Mouse (Mus musculus) spleen, adult 2 months (tissue): ENCODE data around the gene Mettl1. TPM values are rescaled to one million over a fixed set of nuclear protein-coding genes. Genes with fewer than 3 reads are reported as not detected.
"Not testable (repeated sequence)": the region's sequence is repeated elsewhere in the genome, so short reads cannot be mapped to it uniquely, and the experiment has no call there.

ENCODE experiments used
- DNase-seq, 2 experiments: peaks; one replicate each; pipeline versions ENCODE4 v3.0.0 to v3.0.0-alpha.2; 2012 to 2021; ENCODE audit warnings: low spot score in 2 of 2, low read depth in 1 of 2
- H3K27ac ChIP-seq: fragments of 200-500 bp; 2 replicates; pipeline ENCODE4 v1.5.1; 2012; ENCODE audit warnings: low read length, inconsistent platforms; ENCODE audit not compliant: insufficient read depth
- H3K27me3 ChIP-seq: fragments of 200-500 bp; 2 replicates; pipeline ENCODE4 v1.6.1; 2012; ENCODE audit warnings: mild to moderate bottlenecking, moderate library complexity, low read length, inconsistent platforms; ENCODE audit not compliant: control insufficient read depth, insufficient read depth
- H3K36me3 ChIP-seq: fragments of 200-500 bp; 2 replicates; pipeline ENCODE4 v1.6.1; 2012; ENCODE audit warnings: mild to moderate bottlenecking, low read length, inconsistent platforms; ENCODE audit not compliant: control insufficient read depth, insufficient read depth
- H3K4me1 ChIP-seq: fragments of 200-500 bp; 2 replicates; pipeline ENCODE4 v1.6.1; 2011; ENCODE audit warnings: inconsistent platforms; ENCODE audit not compliant: control insufficient read depth, insufficient read depth, insufficient read length
- H3K4me3 ChIP-seq: fragments of 200-500 bp; 2 replicates; pipeline ENCODE4 v1.5.1; 2011; ENCODE audit warnings: mild to moderate bottlenecking, inconsistent platforms; ENCODE audit not compliant: insufficient read depth, insufficient read length; ENCODE audit errors: extremely low read depth
- CTCF ChIP-seq: fragments of 200-500 bp; IDR thresholded peaks from 2 replicates; pipeline ENCODE4 v1.5.1; 2011; ENCODE audit warnings: mild to moderate bottlenecking, inconsistent platforms; ENCODE audit not compliant: insufficient read depth, insufficient read length, insufficient replicate concordance; ENCODE audit errors: extremely low read depth
- POLR2A ChIP-seq: fragments of 200-500 bp; IDR thresholded peaks from 2 replicates; pipeline ENCODE4 v1.6.1; 2011; ENCODE audit warnings: low read depth, low read length, inconsistent platforms
- WGBS: fragments of 180-500 bp; shearing (Covaris S2); methylation state at CpG from one replicate; pipeline ENCODE4 v1.1.7; 2018; 5-methylcytosine and 5-hydroxymethylcytosine counted together
- polyA plus RNA-seq: library from polyadenylated mRNA; depleted of rRNA; stranded (reverse); fragments of >200 nt; gene quantifications from 2 replicates; pipeline ENCODE4 v1.2.3, GENCODE M21; 2012

Gene Mettl1
- polyA plus RNA-seq, 1 experiment = 14.9 TPM

DNA sequence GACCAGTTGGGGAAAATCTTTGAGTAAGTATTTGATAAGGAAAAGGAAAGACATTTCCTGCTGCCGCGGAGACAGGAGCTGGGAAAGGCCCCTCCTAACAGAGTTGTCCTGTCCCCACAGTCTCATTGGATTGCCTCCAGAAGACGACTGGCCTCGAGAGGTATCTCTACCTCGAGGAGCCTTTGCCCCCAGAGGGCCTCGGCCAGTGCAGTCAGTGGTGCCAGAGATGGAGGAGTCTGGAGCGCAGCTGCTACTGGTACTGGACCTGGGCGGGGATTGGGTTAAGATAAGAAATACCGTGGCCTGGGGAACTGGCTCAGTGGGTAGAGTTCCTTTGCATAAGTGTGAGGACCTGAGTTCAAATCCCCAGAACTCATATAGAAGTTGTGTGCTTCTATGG is 24.8 kb downstream of the Mettl1 start:
- Histone ChIP-seq H3K27ac (no peak overlapping the region), H3K36me3 (peaks cover 8% of the 10 kb centered on the region), H3K4me3 (no peak overlapping the region), H3K4me1 (peaks cover 8% of the 10 kb centered on the region; the same call in 1 of the 2 replicates), H3K27me3 (no peaks in the 10 kb centered on the region)
- WGBS = 85% methylated on average over 9 of the region's 9 CpGs
- no peak for DNase-seq
- TF ChIP-seq CTCF (no peak), POLR2A (no peak)

DNA sequence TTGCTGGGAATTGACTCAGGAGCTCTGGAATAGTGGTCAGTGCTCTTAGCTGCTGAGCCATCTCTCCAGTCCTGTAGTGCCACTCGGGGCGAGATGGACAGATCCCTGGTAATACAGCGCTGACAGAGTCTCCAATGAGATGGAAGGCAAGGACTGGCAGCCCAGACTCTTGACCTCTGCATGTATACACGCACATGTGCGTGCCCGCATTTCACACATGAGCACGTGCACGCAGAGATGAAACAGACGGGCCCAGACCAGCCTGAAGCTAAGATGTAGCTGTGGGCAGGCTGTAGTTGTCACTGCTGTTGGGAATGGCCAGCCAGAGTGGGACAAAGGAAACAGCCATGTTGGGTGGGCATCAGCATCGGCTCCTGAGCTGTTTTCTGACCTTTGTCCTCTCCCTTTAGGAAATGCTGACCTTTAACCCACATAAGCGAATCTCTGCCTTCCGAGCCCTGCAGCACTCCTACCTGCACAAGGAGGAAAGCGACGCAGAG is 25.4 kb downstream of the Mettl1 start:
- DNase-seq = no peak
- H3K27me3 ChIP-seq = no peaks in the 10 kb centered on the region
- no peak for TF ChIP-seq POLR2A
- H3K4me3 ChIP-seq = no peak overlapping the region
- 95% methylated on average over 14 of the region's 14 CpGs for WGBS
- H3K27ac ChIP-seq = no peak overlapping the region
- peaks cover 8% of the 10 kb centered on the region for H3K36me3 ChIP-seq
- peaks cover 8% of the 10 kb centered on the region; the same call in 1 of the 2 replicates for H3K4me1 ChIP-seq

DNA sequence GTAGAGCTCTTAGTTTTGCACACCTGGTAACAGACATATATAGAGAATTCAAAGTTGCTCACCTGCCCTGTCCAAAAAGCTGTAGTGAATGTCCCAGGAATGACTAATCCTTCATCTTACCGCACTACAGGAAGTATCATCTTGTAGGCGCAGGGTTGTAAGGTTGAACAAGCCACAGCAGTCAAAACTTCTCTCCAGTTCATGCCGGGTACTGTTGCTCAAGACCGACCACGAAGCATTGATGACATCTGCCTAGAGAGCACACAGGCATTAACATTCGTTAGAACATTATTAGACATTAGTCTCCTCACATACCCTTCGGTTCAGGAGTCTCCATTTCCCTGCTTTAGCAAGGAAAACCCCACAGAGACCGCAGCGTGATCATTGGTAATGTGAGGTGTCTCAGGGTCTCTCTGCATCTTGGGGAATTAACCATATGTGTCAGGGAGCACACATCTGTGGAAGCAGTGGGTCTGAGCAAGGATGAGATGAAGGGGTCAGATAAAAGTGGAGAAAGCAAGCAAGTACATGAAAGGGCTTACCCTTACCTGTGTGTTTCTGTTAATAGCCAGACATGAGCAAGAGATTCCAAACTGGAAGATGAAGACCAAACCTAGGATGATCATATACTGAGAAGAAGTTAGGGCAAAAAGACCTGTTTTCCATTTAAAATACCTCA is 27.3 kb downstream of the Mettl1 start:
- H3K4me3 ChIP-seq = no peak overlapping the region
- no peak overlapping the region for H3K27ac ChIP-seq
- no peak for DNase-seq
- peaks cover 8% of the 10 kb centered on the region for H3K36me3 ChIP-seq
- 62% methylated on average over 9 of the region's 9 CpGs for WGBS
- peaks cover 8% of the 10 kb centered on the region; the same call in 1 of the 2 replicates for H3K4me1 ChIP-seq
- H3K27me3 ChIP-seq = no peaks in the 10 kb centered on the region
- no peak for TF ChIP-seq POLR2A
- no peak for TF ChIP-seq CTCF

DNA sequence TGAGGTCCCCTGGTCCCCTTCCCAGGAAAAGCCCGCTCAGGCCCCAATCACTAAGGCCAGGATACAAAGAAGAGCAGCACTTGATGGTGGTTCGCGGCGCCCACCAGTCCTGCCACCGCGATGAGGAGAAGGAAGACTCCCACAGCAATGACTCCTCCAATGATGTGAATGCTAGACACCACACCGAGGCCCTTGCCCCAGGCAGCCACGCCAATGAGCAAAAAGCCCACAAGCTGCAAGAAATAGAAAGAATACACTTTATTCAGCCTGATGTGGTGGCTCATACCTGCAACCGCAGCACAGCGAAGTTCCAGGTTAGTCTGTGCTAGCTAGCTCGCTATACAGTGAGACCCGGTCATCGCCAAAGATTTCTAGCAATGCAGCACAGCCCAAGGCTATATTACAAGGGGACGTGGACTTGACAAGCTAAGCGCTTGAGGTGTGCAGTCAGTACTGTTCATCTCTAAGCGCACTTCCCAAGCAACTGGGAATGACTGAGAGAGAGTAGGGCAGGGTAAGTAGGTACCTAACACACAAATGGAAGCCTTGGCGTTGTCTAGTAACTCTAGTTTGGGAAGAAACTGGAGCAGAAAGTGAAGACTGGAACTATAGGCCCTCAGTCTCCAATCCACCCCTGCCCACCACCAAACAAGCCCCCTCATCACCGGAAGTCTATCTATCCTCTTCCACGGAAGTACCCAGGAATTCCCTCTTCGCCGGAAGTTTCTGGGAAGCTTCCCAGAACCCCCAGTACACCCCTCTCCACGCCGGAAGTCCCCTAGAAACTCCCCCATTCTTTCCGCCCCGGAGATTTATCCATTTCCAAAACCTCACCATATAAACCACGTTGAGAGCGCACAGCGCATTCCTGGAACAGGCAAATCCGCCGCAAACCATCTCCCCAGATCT is 28.3 kb downstream of the Mettl1 start:
- H3K27ac ChIP-seq = no peak overlapping the region; the same call in 1 of the 2 replicates
- no peaks in the 10 kb centered on the region for H3K27me3 ChIP-seq
- no peak for DNase-seq
- 12% methylated on average over 30 of the region's 30 CpGs for WGBS
- H3K4me3 ChIP-seq = peak overlapping the region; percentile 60
- no peak for TF ChIP-seq CTCF
- no peak for TF ChIP-seq POLR2A
- peaks cover 4% of the 10 kb centered on the region; the same call in 1 of the 2 replicates for H3K4me1 ChIP-seq
- peaks cover 8% of the 10 kb centered on the region for H3K36me3 ChIP-seq

DNA sequence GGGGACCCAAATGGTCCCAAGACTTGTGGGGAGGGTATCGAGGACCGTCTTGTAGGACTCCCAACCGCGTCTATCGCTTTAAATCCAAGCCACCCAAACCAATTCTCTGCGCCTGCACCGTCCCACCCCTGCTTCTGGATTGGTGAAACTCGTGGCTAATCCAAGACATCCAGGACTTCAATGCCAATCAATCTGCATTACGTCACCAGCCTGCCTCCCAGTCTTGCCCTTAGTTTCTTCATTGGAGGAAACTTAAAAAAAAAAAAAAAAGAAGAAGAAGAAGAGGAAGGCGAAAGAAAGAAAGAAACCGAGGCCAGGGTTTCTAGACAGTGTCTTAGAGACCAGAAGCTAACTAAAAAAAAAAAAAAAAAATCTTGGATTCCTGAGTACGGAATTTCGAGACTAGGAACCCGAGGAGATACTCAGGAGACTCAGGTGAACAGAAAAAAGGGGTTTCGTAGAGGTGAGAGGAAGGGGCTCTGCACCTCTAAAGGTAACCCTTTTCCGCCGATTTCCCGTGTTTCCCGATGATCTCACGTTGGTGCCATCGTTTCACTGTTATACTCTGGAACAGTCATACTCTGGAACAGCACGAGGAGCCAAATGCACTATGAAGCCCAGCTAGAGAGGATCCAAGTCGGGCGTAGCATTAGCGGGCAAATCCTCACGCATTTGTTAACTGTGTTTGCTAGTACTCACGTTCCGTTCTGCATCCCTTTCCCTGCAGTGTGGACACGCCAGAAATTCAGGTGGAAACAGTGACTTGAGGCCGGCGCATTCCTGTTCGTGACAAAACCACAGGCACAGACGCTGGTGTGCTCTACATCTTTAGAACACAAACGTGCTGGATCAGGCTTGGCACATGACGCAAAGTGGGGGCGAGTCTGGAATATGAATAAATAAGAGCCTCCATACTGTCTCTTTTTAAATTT is 29.2 kb downstream of the Mettl1 start, which contains the start of gene Tspan31:
Gene Tspan31 (minus strand): TSS at position 75 of the 932 bp plus-strand sequence.
- Histone ChIP-seq H3K4me1 (peaks cover 4% of the 10 kb centered on the region; the same call in 1 of the 2 replicates), H3K4me3 (peak within 1 kb of the TSS; percentile 63), H3K27ac (no peak within 1 kb of the TSS; the same call in 1 of the 2 replicates), H3K36me3 (peaks cover 8% of the 10 kb centered on the region), H3K27me3 (no peaks in the 10 kb centered on the region)
- DNase-seq = peak; percentile 59 to 62
- 1% methylated on average over 36 of the region's 36 CpGs for whole genome bisulfite sequencing
- TF ChIP-seq POLR2A (no peak), CTCF (no peak)

DNA sequence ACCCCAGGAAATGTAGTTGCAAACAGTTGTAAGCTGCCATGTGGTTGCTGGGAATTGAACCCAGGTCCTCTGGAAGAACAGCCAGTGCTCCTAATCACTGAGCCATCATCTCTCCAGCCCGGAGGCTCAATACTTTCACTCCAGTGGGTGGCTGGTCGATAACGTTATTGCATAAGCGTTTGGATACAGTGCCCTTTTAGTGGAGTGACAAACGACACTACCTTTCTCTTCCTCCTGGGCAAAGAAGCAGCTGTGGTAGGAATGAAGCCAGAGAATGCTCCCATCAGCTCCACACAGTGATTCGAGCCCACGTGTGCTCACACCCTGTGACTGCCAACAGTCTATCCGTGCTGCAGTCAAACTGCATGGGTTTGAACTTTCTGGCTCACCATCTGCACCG is 30.0 kb downstream of the Mettl1 start:
- Histone ChIP-seq H3K27me3 (no peaks in the 10 kb centered on the region), H3K4me1 (peaks cover 4% of the 10 kb centered on the region; the same call in 1 of the 2 replicates), H3K27ac (no peak overlapping the region), H3K4me3 (no peak overlapping the region), H3K36me3 (peaks cover 3% of the 10 kb centered on the region; the same call in 1 of the 2 replicates)
- TF ChIP-seq CTCF (no peak), POLR2A (no peak)
- no peak for DNase-seq
- 76% methylated on average over 9 of the region's 9 CpGs for WGBS

DNA sequence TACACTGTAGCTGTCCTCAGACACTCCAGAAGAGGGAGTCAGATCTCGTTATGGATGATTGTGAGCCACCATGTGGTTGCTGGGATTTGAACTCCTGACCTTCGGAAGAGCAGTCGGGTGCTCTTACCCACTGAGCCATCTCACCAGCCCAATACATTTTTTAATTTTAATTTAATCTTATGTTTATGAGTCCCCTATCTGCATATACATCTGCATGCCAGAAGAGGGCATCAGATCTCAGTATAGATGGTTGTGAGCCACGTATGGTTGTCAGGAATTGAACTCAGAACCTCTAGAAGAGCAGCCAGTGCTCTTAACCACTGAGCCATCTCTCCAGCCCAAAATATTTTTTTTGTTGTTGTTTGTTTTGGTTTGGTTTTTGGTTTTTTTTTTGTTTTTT is 31.1 kb downstream of the Mettl1 start:
- 76% methylated on average over 4 of the region's 4 CpGs for WGBS
- H3K27me3 ChIP-seq, DNase-seq, H3K4me1 ChIP-seq, H3K4me3 ChIP-seq, H3K36me3 ChIP-seq, H3K27ac ChIP-seq: not testable (repeated sequence)

DNA sequence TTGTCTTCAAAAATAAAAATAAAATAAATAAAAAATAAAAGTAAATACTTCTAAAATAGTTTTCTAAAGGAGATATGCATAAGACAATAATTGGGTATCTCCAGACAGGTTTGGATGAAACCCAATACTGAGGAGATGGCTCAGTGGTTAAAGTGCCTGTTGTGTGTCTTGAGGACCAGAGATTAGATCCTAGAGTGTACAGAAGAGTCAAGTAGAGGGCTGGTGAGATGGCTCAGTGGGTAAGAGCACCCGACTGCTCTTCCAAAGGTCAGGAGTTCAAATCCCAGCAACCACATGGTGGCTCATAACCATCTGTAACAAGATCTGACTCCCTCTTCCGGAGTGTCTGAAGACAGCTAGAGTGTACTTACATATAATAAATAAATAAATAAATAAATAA is 31.8 kb downstream of the Mettl1 start:
- not testable (repeated sequence) for DNase-seq, H3K27me3 ChIP-seq, H3K27ac ChIP-seq, H3K36me3 ChIP-seq, H3K4me3 ChIP-seq, H3K4me1 ChIP-seq
- WGBS = 82% methylated on average over 2 of the region's 2 CpGs
